Mouse (Mus musculus): ENCODE measurements around the gene Pou2f1. TPM values are rescaled to one million over a fixed set of nuclear protein-coding genes. Genes with fewer than 3 reads are reported as not detected.

Pou2f1 gene
- polyA plus RNA-seq, 1 experiment, result 3.1 TPM

GRCm38 (mm10) chr1:165822031-165822430 is 180.4 kb downstream of the Pou2f1 start:
- WGBS, result 85% methylated on average over 2 of the region's 2 CpGs
- DNase-seq (ENCODE audit: low read depth, low spot score), result no peak

DNA sequence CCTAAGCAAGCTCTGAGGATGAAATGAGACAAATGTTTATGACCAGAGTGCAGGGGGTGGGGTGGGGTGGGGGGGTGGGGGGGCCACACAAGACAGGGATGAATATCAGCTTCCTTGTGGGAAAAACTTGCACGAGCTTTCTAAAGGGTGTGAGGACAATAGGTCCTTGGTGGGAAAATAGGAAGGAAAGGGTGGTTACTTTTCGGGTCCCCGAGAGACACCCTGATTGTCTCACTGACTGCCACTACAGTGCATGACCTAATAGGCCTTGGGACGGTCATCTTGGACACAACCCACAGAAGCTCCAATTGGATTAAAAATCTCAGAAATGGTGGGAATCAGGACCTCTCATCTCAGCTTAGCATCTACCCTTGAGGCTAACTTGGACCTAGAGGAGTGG is 183.3 kb downstream of the Pou2f1 start:
- DNase-seq (ENCODE audit: low read depth, low spot score), result no peak
- WGBS, result 79% methylated on average over 4 of the region's 4 CpGs

GRCm38 (mm10) chr1:165818145-165818860 is 184.2 kb downstream of the Pou2f1 start:
- 77% methylated on average over 8 of the region's 8 CpGs for WGBS
- no peak for DNase-seq (ENCODE audit: low read depth, low spot score)

GRCm38 (mm10) chr1:165817264-165817663 is 185.2 kb downstream of the Pou2f1 start:
- WGBS, result 20% methylated on average over 9 of the region's 9 CpGs
- DNase-seq (ENCODE audit: low read depth, low spot score), result no peak

DNA sequence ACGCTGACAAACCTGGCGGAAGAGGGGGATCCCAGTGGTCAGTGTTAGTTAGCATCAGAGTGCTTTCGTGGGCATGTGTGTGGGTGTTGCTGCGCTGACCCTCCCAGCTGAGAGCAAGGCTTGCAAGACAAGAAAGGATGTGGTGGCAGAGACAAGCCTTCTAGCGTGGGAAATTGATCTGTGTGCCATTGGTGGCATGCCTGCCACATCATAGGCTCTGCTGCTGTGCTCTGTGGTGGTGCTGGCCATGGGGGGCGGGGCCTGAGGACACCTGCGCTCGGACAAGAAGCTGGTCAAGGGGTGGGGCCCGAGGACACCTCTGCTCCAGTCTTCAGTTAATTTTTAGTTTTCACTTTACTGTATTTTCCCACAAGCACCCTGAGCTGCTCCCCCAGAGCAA is 186.1 kb downstream of the Pou2f1 start:
- no peak for DNase-seq (ENCODE audit: low read depth, low spot score)
- 70% methylated on average over 9 of the region's 9 CpGs for WGBS

Other genes starting within 250 kb of the Pou2f1 start
- 26.1 and 33.6 TPM in 2 replicates for gene Creg1, start 238.9 kb downstream of the Pou2f1 start, polyA plus RNA-seq (2012; rRNA removed)
- gene Cd247, start 214.0 kb downstream of the Pou2f1 start, polyA plus RNA-seq (2012; rRNA removed), result 5.2 and 6.7 TPM in 2 replicates
- gene Dusp27, start 125.2 kb upstream of the Pou2f1 start, polyA plus RNA-seq (2012; rRNA removed), result 0.05 and 0.12 TPM in 2 replicates
- 448 and 661 TPM in 2 replicates for gene Gpa33, start 127.6 kb upstream of the Pou2f1 start, polyA plus RNA-seq (2012; rRNA removed)
- gene Mael, start 236.1 kb upstream of the Pou2f1 start, polyA plus RNA-seq (2012; rRNA removed), result not detected in 2 replicates